Mouse (Mus musculus): ENCODE results near the gene Chd2.

Chd2 gene

GRCm38 (mm10) chr7:73400051-73400916 is 141.3 kb downstream of the Chd2 start:
- no peak for DNase-seq

- DNase-seq, result peak; percentile 65
These were observed 142.1 kb downstream of the Chd2 start for GRCm38 (mm10) chr7:73399501-73400044.

GRCm38 (mm10) chr7:73398806-73399442 is 142.7 kb downstream of the Chd2 start:
- no peak for DNase-seq

GRCm38 (mm10) chr7:73398319-73398718 is 143.3 kb downstream of the Chd2 start:
- peak; percentile 72 for DNase-seq

- no peak for DNase-seq
These were observed 147.6 kb downstream of the Chd2 start for GRCm38 (mm10) chr7:73394013-73394409.

GRCm38 (mm10) chr7:73393307-73394012 is 148.2 kb downstream of the Chd2 start:
- no peak for DNase-seq

- DNase-seq, result no peak
These were observed 149.3 kb downstream of the Chd2 start for GRCm38 (mm10) chr7:73392359-73392758.

- DNase-seq, result no peak
These were observed 149.9 kb downstream of the Chd2 start for GRCm38 (mm10) chr7:73391518-73392321.

GRCm38 (mm10) chr7:73391002-73391517 is 150.6 kb downstream of the Chd2 start:
- peak; percentile 79 for DNase-seq

DNA sequence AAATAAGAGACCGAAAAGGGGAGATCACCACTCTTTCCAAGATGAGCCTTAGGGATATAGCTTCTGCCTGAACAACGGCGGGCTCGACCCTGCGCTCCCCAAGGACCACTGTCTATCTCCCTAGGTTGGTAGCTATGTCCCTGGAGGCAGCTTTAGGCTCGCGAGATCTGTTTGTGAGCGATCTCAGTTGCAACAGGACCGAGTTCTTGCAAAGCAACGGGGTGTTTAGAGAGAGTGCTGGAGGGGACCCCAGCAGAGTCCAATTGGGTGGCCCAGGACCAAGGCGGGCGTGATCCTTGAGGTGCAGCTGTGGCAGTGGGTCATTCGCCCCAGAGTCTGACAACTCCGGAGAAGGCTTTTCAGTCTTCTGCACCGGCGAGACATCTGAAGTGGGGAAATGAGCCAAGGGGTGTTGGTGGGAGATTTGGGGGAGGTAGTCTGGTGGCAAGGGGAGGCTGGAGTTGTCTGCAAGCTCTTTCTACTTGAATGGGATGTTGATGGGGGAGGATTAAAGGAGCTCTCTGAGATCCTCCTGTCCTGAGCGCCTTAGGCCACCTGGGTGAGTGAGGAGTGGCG is 151.1 kb downstream of the Chd2 start:
- DNase-seq, result no peak

DNA sequence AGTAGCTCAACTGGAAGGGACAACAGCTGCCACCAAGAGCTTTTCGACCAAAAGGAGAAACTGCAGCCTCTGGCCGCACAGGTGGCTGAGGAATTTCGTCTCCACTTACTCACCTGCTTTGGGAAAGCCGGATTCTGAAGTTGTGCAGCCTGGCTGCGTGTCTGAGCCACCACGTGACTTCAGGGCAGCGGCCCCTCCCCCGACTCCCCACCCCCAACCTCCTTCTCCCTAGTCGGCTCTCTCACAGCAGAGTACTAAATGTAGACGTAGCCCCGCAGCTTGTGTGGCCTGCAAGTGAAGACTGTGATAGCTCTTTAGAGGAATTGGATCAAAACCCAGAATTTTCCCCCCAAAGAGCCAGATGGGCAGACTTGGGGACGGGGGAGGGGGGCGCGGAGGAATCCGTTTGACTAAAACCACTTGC is 151.7 kb downstream of the Chd2 start:
- DNase-seq, result no peak

- no peak for DNase-seq
These were observed 152.2 kb downstream of the Chd2 start for GRCm38 (mm10) chr7:73389419-73389818.

GRCm38 (mm10) chr7:73388866-73389265 is 152.8 kb downstream of the Chd2 start:
- DNase-seq, result no peak

DNA sequence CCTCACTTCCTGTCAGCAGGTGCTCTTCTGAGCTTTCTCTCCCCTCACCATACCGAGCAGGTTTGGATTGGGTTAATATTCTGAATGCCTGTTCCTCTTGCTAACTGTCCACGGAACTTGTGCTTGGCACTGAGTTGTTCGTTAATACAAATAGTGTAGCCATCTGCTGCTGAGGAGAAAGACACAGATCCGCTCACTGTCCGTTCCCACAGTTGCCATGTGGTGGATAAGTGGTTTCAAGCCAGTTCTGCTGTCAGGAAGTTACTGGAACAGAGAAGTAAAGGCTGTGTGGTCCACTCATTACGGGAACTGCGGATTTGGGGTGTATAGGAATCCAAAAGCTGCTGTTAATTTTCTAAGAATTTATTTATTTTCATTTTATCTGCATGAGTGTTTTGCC is 158.8 kb downstream of the Chd2 start:
- no peak for DNase-seq

GRCm38 (mm10) chr7:73378034-73378433 is 163.6 kb downstream of the Chd2 start:
- no peak for DNase-seq

DNA sequence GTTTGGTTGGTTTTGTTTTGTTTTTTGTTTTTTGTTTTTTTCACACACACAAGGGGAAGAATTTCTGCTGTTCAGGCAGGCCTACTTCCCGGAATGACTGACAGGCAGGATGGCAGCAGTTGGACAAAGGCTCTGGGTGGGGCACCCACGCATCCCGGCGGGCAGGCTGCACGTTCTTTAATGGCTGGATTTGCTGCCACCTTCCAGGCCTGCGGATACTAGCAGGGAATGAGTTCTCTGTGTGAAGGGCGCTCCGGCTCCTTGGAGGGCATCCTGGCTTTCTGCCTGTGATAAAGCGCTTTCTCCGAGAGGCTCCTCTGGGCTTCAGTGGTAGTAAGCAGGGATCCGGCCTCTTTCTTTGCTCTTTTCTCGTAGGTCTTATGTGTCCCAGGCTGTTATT is 164.3 kb downstream of the Chd2 start:
- DNase-seq, result no peak
